Mouse (Mus musculus) embryonic facial prominence, embryonic 11.5 days (tissue): Measurements from ENCODE around the gene Agpat1. TPM values are rescaled to one million over a fixed set of nuclear protein-coding genes. Genes with fewer than 3 reads are reported as not detected.

Source experiments
- ATAC-seq: fragments of 200-750 bp; cut with Nextera tagmentation; replicated peaks from 2 replicates; pipeline ENCODE4 v1.8.0; 2017; ENCODE audit warnings: low read depth; ENCODE audit not compliant: insufficient number of reproducible peaks, low FRiP score, low TSS enrichment
- DNase-seq: peaks from one replicate; pipeline ENCODE4 v3.0.0-alpha.2; 2015; ENCODE audit warnings: low spot score
- H3K27ac ChIP-seq: fragments of 300-500 bp; sonication (generic); replicated peaks from 2 replicates; pipeline ENCODE4 v1.5.1; 2014; ENCODE audit warnings: mild to moderate bottlenecking, low read depth, low read length, control low read depth
- H3K27me3 ChIP-seq: fragments of 300-500 bp; sonication (generic); 2 replicates; pipeline ENCODE4 v1.6.1; 2014; ENCODE audit warnings: mild to moderate bottlenecking, low read length, moderate library complexity, mixed read lengths; ENCODE audit not compliant: control insufficient read depth, insufficient read depth
- H3K36me3 ChIP-seq: fragments of 300-500 bp; sonication (generic); replicated peaks from 2 replicates; pipeline ENCODE4 v1.6.1; 2014; ENCODE audit warnings: low read depth, mild to moderate bottlenecking, low read length, moderate library complexity, mixed read lengths; ENCODE audit not compliant: control insufficient read depth, insufficient read depth
- H3K4me1 ChIP-seq: fragments of 300-500 bp; sonication (generic); 2 replicates; pipeline ENCODE4 v1.6.1; 2014; ENCODE audit warnings: low read length, mixed read lengths; ENCODE audit not compliant: control insufficient read depth, insufficient read depth
- H3K4me2 ChIP-seq: fragments of 300-500 bp; sonication (generic); 2 replicates; pipeline ENCODE4 v1.6.1; 2014; ENCODE audit warnings: low read depth, mild to moderate bottlenecking, control low read depth, low read length, moderate library complexity
- H3K4me3 ChIP-seq: fragments of 300-500 bp; sonication (generic); 2 replicates; pipeline ENCODE4 v1.5.1; 2014; ENCODE audit warnings: low read depth, low read length, control low read depth
- H3K9ac ChIP-seq: fragments of 300-500 bp; sonication (generic); replicated peaks from 2 replicates; pipeline ENCODE4 v1.6.1; 2014; ENCODE audit warnings: mild to moderate bottlenecking, control low read depth, low read length
- H3K9me3 ChIP-seq: fragments of 300-500 bp; sonication (generic); replicated peaks from 2 replicates; pipeline ENCODE4 v1.6.1; 2016; ENCODE audit warnings: mild to moderate bottlenecking, low read length, inconsistent platforms, mixed read lengths; ENCODE audit not compliant: control insufficient read depth
- WGBS: fragments of 180-500 bp; shearing (Covaris S2); extraction: QIAGEN DNeasy Blood & Tissue Kit; methylation state at CpG from one replicate; pipeline ENCODE4 v1.1.7; 2014; 5-methylcytosine and 5-hydroxymethylcytosine counted together
- polyA plus RNA-seq: library from polyadenylated mRNA; unstranded; fragments of >200 nt; fragmentation: Nextera tagmentation; extraction: Ambion mirVana; gene quantifications from 2 replicates; pipeline ENCODE4 v1.2.1, GENCODE M21; 2014

Agpat1 gene
- polyA plus RNA-seq, 1 experiment from 2014 or later, result 55.3 TPM

- WGBS, result 57% methylated on average over 4 of the region's 4 CpGs
- peaks cover 10% of the 10 kb centered on the region for H3K36me3 ChIP-seq
- no peak for ATAC-seq
Observed at GRCm38 (mm10) chr17:34655581-34655991, 51.5 kb downstream of the Agpat1 start.

GRCm38 (mm10) chr17:34656666-34657065 is 52.6 kb downstream of the Agpat1 start:
- peaks cover 11% of the 10 kb centered on the region for H3K27me3 ChIP-seq
- 57% methylated on average over 8 of the region's 8 CpGs for WGBS
- no peaks in the 10 kb centered on the region; the same call in 1 of the 2 replicates for H3K4me1 ChIP-seq
- no peak for DNase-seq
- no peak overlapping the region for H3K4me3 ChIP-seq
- H3K4me2 ChIP-seq, result no peak overlapping the region
- no peak overlapping the region for H3K27ac ChIP-seq
- no peak overlapping the region for H3K9ac ChIP-seq
- ATAC-seq, result no peak
- no peaks in the 10 kb centered on the region for H3K9me3 ChIP-seq
- H3K36me3 ChIP-seq, result peaks cover 6% of the 10 kb centered on the region

More at GRCm38 (mm10) chr17:34655581-34655991, 51.5 kb downstream of the Agpat1 start:
- DNase-seq, result no peak
- no peak overlapping the region for H3K27ac ChIP-seq
- H3K9me3 ChIP-seq, result no peaks in the 10 kb centered on the region
- no peak overlapping the region for H3K4me3 ChIP-seq
- peaks cover 7% of the 10 kb centered on the region for H3K27me3 ChIP-seq
- H3K9ac ChIP-seq, result no peak overlapping the region
- no peaks in the 10 kb centered on the region; the same call in 1 of the 2 replicates for H3K4me1 ChIP-seq
- no peak overlapping the region for H3K4me2 ChIP-seq

- H3K36me3 ChIP-seq, result peaks cover 4% of the 10 kb centered on the region
- ATAC-seq (no peak), DNase-seq (no peak)
- peaks cover 11% of the 10 kb centered on the region for H3K27me3 ChIP-seq
- no peaks in the 10 kb centered on the region for H3K9me3 ChIP-seq
- H3K9ac ChIP-seq, result no peak overlapping the region
- WGBS, result 26% methylated on average over 2 of the region's 2 CpGs
- H3K4me3 ChIP-seq, result no peak overlapping the region
- no peak overlapping the region for H3K4me2 ChIP-seq
- H3K4me1 ChIP-seq, result no peaks in the 10 kb centered on the region; the same call in 1 of the 2 replicates
- no peak overlapping the region for H3K27ac ChIP-seq
Observed at GRCm38 (mm10) chr17:34657271-34657670, 53.2 kb downstream of the Agpat1 start.

- Histone ChIP-seq H3K9ac (no peak overlapping the region), H3K4me2 (no peak overlapping the region), H3K27ac (no peak overlapping the region), H3K36me3 (no peaks in the 10 kb centered on the region), H3K27me3 (peaks cover 11% of the 10 kb centered on the region), H3K4me1 (no peaks in the 10 kb centered on the region; the same call in 1 of the 2 replicates), H3K9me3 (no peaks in the 10 kb centered on the region), H3K4me3 (no peak overlapping the region)
- no peak for ATAC-seq
- DNase-seq, result no peak
- 78% methylated on average over 2 of the region's 2 CpGs for WGBS
Observed at GRCm38 (mm10) chr17:34658145-34658544, 54.1 kb downstream of the Agpat1 start.

GRCm38 (mm10) chr17:34658591-34658990 is 54.5 kb downstream of the Agpat1 start:
- H3K4me1 ChIP-seq, result no peaks in the 10 kb centered on the region; the same call in 1 of the 2 replicates
- no peak for DNase-seq
- WGBS, result 85% methylated on average over 3 of the region's 3 CpGs
- no peaks in the 10 kb centered on the region for H3K9me3 ChIP-seq
- H3K27me3 ChIP-seq, result peaks cover 11% of the 10 kb centered on the region
- no peak overlapping the region for H3K27ac ChIP-seq
- H3K4me3 ChIP-seq, result no peak overlapping the region
- no peak overlapping the region for H3K9ac ChIP-seq
- no peak overlapping the region for H3K4me2 ChIP-seq
- H3K36me3 ChIP-seq, result no peaks in the 10 kb centered on the region
- ATAC-seq, result no peak

GRCm38 (mm10) chr17:34659181-34659896 is 55.3 kb downstream of the Agpat1 start:
- Histone ChIP-seq H3K27ac (no peak overlapping the region), H3K4me2 (no peak overlapping the region), H3K9me3 (no peaks in the 10 kb centered on the region), H3K27me3 (peaks cover 11% of the 10 kb centered on the region), H3K4me1 (no peaks in the 10 kb centered on the region; the same call in 1 of the 2 replicates), H3K4me3 (no peak overlapping the region), H3K36me3 (no peaks in the 10 kb centered on the region), H3K9ac (no peak overlapping the region)
- 69% methylated on average over 12 of the region's 12 CpGs for WGBS
- no peak for DNase-seq
- ATAC-seq, result no peak

GRCm38 (mm10) chr17:34659897-34660214 is 55.8 kb downstream of the Agpat1 start:
- Histone ChIP-seq H3K9me3 (no peaks in the 10 kb centered on the region), H3K4me1 (no peaks in the 10 kb centered on the region; the same call in 1 of the 2 replicates), H3K36me3 (no peaks in the 10 kb centered on the region), H3K27ac (no peak overlapping the region), H3K9ac (no peak overlapping the region), H3K4me3 (no peak overlapping the region), H3K4me2 (no peak overlapping the region), H3K27me3 (peaks cover 11% of the 10 kb centered on the region)
- WGBS, result 55% methylated on average over 3 of the region's 3 CpGs
- ATAC-seq, result no peak
- no peak for DNase-seq

GRCm38 (mm10) chr17:34660259-34660820 is 56.3 kb downstream of the Agpat1 start:
- no peak overlapping the region for H3K4me2 ChIP-seq
- DNase-seq, result no peak
- peak; percentile 37; the same call in 1 of the 2 replicates for ATAC-seq
- no peaks in the 10 kb centered on the region for H3K9me3 ChIP-seq
- peaks cover 14% of the 10 kb centered on the region for H3K27me3 ChIP-seq
- H3K4me1 ChIP-seq, result no peaks in the 10 kb centered on the region; the same call in 1 of the 2 replicates
- no peak overlapping the region for H3K27ac ChIP-seq
- H3K36me3 ChIP-seq, result no peaks in the 10 kb centered on the region
- 35% methylated on average over 9 of the region's 11 CpGs for WGBS
- no peak overlapping the region for H3K4me3 ChIP-seq
- no peak overlapping the region for H3K9ac ChIP-seq
